Mouse (Mus musculus) olfactory bulb, adult 2 months (tissue): Measurements from ENCODE around the gene Zfp825.
"Not testable (repeated sequence)": the region's sequence is repeated elsewhere in the genome, so short reads cannot be mapped to it uniquely, and the experiment has no call there.

Source experiments
- CTCF ChIP-seq: fragments of 200-500 bp; IDR thresholded peaks from 2 replicates; pipeline ENCODE4 v1.5.1; 2012; ENCODE audit warnings: low read depth, mild to moderate bottlenecking, low read length, moderate library complexity; ENCODE audit not compliant: insufficient read depth
- POLR2A ChIP-seq: fragments of 200-500 bp; IDR thresholded peaks from 2 replicates; pipeline ENCODE4 v1.6.1; 2012; ENCODE audit warnings: mild to moderate bottlenecking, low read depth, low read length, moderate library complexity; ENCODE audit not compliant: insufficient read depth

- TF ChIP-seq POLR2A, CTCF: not testable (repeated sequence)
These were observed 5.9 kb upstream of the Zfp825 start for GRCm38 (mm10) chr13:74499696-74500095.
